Mouse (Mus musculus): ENCODE measurements around the gene Olfr794. TPM values are rescaled to one million over a fixed set of nuclear protein-coding genes. Genes with fewer than 3 reads are reported as not detected.

Olfr794 gene
- not detected in 2 replicates for polyA plus RNA-seq (2015; fragmentation: Nextera tagmentation; extraction: Ambion mirVana)

DNA sequence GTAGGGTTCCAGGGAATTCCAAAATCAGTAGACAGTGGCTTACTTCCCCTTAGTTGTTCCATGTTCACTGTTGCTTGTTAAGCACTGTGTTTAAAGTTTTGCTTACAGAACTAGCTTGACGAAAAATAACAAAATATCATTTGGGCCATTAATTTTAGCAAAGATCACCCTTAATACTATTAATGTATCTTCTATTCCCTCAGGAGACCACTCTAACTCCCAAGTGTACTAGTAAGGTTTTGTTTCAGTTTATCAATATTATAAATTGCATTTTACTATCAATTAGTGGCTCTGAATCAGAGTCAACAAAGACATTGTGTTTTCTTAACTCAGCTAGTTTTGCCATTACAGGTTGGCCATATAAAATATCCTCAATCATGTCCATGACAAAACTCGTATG is at the start of gene Olfr794:
Olfr794 (plus strand) TSS at position 301 of the 400 bp plus-strand sequence.
- Histone ChIP-seq H3K9ac (no peak within 1 kb of the TSS), H3K4me3 (replicated peaks) (no peak within 1 kb of the TSS), H3K27ac (no peak within 1 kb of the TSS), H3K4me1 (replicated peaks) (no peaks in the 10 kb centered on the region), H3K4me2 (replicated peaks) (no peak within 1 kb of the TSS), H3K27me3 (replicated peaks) (no peaks in the 10 kb centered on the region), H3K9me3 (no peaks in the 10 kb centered on the region), H3K36me3 (no peaks in the 10 kb centered on the region)
- 70% methylated on average over 2 of the region's 2 CpGs for WGBS
- no peak for ATAC-seq

DNA sequence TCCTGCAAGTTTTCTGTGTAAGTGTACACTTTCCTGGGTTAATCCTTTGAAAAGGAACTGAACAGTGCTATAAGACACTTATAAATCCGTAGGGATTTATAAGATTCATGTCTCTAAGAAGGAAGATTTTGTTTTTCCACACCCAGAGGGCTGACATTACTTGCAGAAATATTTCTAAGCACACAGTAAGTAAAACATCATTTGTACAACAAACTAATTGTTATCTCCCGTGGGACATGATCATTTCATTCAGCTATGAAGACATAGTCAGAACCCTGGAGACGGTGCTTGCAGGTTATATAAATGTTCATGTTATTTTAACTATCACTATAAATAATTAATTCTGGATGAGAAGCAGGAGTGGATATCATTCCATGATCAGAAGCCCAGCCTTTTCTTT is 46.0 kb upstream of the Olfr794 start, which contains the start of gene Olfr791:
Olfr791 (plus strand) TSS at position 301 of the 400 bp plus-strand sequence.
- ATAC-seq, result no peak
- H3K4me2 ChIP-seq (replicated peaks), result no peak within 1 kb of the TSS
- no peaks in the 10 kb centered on the region for H3K4me1 ChIP-seq (replicated peaks)
- no peaks in the 10 kb centered on the region for H3K27me3 ChIP-seq (replicated peaks)
- H3K36me3 ChIP-seq, result no peaks in the 10 kb centered on the region
- H3K9me3 ChIP-seq, result no peaks in the 10 kb centered on the region
- WGBS, result 67% methylated on average over 3 of the region's 3 CpGs
- H3K9ac ChIP-seq, result no peak within 1 kb of the TSS
- H3K27ac ChIP-seq, result no peak within 1 kb of the TSS
- no peak within 1 kb of the TSS for H3K4me3 ChIP-seq (replicated peaks)

DNA sequence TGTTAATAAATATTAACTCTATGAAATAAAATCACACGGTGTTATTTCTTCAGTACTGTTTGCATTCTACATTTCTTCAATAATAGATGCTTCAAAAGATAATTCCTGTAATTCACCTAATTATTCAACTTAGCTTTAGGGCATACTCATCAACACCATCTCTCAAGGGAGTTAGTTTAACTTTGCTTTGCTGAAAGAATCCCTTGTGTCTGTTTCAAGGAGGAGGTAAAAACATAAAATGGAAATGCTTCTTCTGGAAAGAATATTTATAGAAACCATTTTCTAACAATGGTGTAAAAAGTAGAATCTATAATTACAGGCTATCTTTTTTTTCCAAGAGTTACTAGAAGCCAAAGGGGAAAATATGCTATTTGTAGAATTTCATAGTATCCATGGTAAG is 28.6 kb upstream of the Olfr794 start, which contains the start of gene Olfr792:
Olfr792 (plus strand) TSS at position 301 of the 400 bp plus-strand sequence.
- H3K4me1 ChIP-seq (replicated peaks), result no peaks in the 10 kb centered on the region
- no peak within 1 kb of the TSS for H3K27ac ChIP-seq
- H3K27me3 ChIP-seq (replicated peaks), result no peaks in the 10 kb centered on the region
- no peak for ATAC-seq
- 83% methylated on average over 1 of the region's 1 CpGs for WGBS
- H3K4me2 ChIP-seq (replicated peaks), result no peak within 1 kb of the TSS
- H3K9ac ChIP-seq, result no peak within 1 kb of the TSS
- H3K36me3 ChIP-seq, result no peaks in the 10 kb centered on the region
- H3K9me3 ChIP-seq, result no peaks in the 10 kb centered on the region
- H3K4me3 ChIP-seq (replicated peaks), result no peak within 1 kb of the TSS

- Histone ChIP-seq H3K27ac (no peak overlapping the region), H3K9ac (no peak overlapping the region), H3K9me3 (no peaks in the 10 kb centered on the region), H3K4me3 (replicated peaks) (no peak overlapping the region), H3K36me3 (no peaks in the 10 kb centered on the region), H3K4me2 (replicated peaks) (no peak overlapping the region), H3K4me1 (replicated peaks) (no peaks in the 10 kb centered on the region), H3K27me3 (replicated peaks) (no peaks in the 10 kb centered on the region)
- WGBS, result 62% methylated on average over 1 of the region's 1 CpGs
- no peak for ATAC-seq
Observed at GRCm38 (mm10) chr10:129549354-129549753, 18.1 kb upstream of the Olfr794 start.

- no peaks in the 10 kb centered on the region for H3K9me3 ChIP-seq
- no peak overlapping the region for H3K4me2 ChIP-seq (replicated peaks)
- no peaks in the 10 kb centered on the region for H3K27me3 ChIP-seq (replicated peaks)
- H3K9ac ChIP-seq, result no peak overlapping the region
- no peaks in the 10 kb centered on the region for H3K4me1 ChIP-seq (replicated peaks)
- no peak for ATAC-seq
- no peak overlapping the region for H3K27ac ChIP-seq
- H3K36me3 ChIP-seq, result no peaks in the 10 kb centered on the region
- no peak overlapping the region for H3K4me3 ChIP-seq (replicated peaks)
- 77% methylated on average over 1 of the region's 1 CpGs for WGBS
Observed at GRCm38 (mm10) chr10:129577066-129577465, 9.6 kb downstream of the Olfr794 start.

DNA sequence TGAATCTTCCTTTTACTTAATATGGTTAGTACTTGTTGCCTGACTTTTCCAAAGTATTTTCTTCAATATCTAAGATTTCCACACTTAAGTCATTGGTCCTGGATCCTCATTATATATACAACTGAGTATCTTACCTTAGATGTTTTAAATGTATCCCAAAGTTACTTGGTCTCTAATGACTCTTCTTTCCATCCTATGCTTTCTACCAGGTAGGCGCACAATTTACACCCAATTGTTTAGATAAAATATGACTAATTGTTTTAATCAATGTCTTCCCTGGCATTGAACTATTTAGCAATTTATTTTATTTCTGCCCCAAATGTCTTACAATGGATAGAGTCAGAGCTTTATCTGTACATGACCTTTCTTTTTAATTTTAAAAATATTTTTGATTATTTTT is 45.0 kb downstream of the Olfr794 start, which contains the start of gene Olfr796:
Olfr796 (minus strand) TSS at position 101 of the 400 bp plus-strand sequence.
- 100% methylated on average over 1 of the region's 1 CpGs for WGBS

DNA sequence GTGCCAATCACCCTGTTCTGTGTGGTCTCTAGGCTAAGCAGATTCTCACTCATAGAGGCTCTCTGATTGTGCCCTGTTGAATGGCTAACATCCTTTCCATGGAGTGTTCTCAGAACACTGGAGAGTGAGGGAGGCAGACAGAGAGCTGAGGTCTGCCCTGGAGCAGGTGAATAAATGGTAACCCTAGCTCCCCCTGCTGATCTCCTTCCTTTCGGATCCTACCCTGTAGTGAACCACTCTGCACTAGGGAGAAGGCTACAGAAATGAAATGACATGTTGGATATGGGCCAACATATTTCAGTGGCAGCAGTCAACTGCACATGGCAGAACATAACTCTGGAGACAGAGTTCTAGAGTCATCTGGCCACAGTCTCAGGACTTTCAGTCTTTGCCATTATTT is 54.3 kb downstream of the Olfr794 start:
- H3K36me3 ChIP-seq, result no peaks in the 10 kb centered on the region
- no peak overlapping the region for H3K27ac ChIP-seq
- H3K4me3 ChIP-seq (replicated peaks), result no peak overlapping the region
- 23% methylated on average over 1 of the region's 1 CpGs for WGBS
- H3K4me1 ChIP-seq (replicated peaks), result no peaks in the 10 kb centered on the region
- no peaks in the 10 kb centered on the region for H3K9me3 ChIP-seq
- ATAC-seq, result no peak
- no peak overlapping the region for H3K4me2 ChIP-seq (replicated peaks)
- no peak overlapping the region for H3K9ac ChIP-seq
- H3K27me3 ChIP-seq (replicated peaks), result no peaks in the 10 kb centered on the region

More for the DNA sequence above, 45.0 kb downstream of the Olfr794 start, which contains the start of gene Olfr796:
- Histone ChIP-seq H3K27ac (no peak within 1 kb of the TSS), H3K4me3 (replicated peaks) (no peak within 1 kb of the TSS), H3K4me2 (replicated peaks) (no peak within 1 kb of the TSS), H3K9ac (no peak within 1 kb of the TSS), H3K9me3 (no peaks in the 10 kb centered on the region), H3K27me3 (replicated peaks) (no peaks in the 10 kb centered on the region), H3K4me1 (replicated peaks) (no peaks in the 10 kb centered on the region), H3K36me3 (no peaks in the 10 kb centered on the region)
- ATAC-seq, result no peak

Other genes starting within 250 kb of the Olfr794 start
- not detected in 2 replicates for gene Olfr780, start 249.5 kb upstream of the Olfr794 start, polyA plus RNA-seq (2015; fragmentation: Nextera tagmentation; extraction: Ambion mirVana)
- not detected in 2 replicates for gene Olfr781, start 238.8 kb upstream of the Olfr794 start, polyA plus RNA-seq (2015; fragmentation: Nextera tagmentation; extraction: Ambion mirVana)
- not detected in 2 replicates for gene Olfr782, start 218.8 kb upstream of the Olfr794 start, polyA plus RNA-seq (2015; fragmentation: Nextera tagmentation; extraction: Ambion mirVana)
- 0.09 TPM in 1 of 2 replicates, not detected in the other for gene Olfr784, start 183.6 kb upstream of the Olfr794 start, polyA plus RNA-seq (2015; fragmentation: Nextera tagmentation; extraction: Ambion mirVana)
- gene Olfr785, start 162.2 kb upstream of the Olfr794 start, polyA plus RNA-seq (2015; fragmentation: Nextera tagmentation; extraction: Ambion mirVana), result not detected in 2 replicates
- gene Olfr786, start 140.3 kb upstream of the Olfr794 start, polyA plus RNA-seq (2015; fragmentation: Nextera tagmentation; extraction: Ambion mirVana), result not detected in 2 replicates
- gene Olfr787, start 105.8 kb upstream of the Olfr794 start, polyA plus RNA-seq (2015; fragmentation: Nextera tagmentation; extraction: Ambion mirVana), result not detected in 2 replicates
- not detected in 2 replicates for gene Olfr788, start 96.7 kb upstream of the Olfr794 start, polyA plus RNA-seq (2015; fragmentation: Nextera tagmentation; extraction: Ambion mirVana)
- gene Olfr789, start 82.9 kb upstream of the Olfr794 start, polyA plus RNA-seq (2015; fragmentation: Nextera tagmentation; extraction: Ambion mirVana), result not detected in 2 replicates
- gene Olfr790, start 69.2 kb upstream of the Olfr794 start, polyA plus RNA-seq (2015; fragmentation: Nextera tagmentation; extraction: Ambion mirVana), result not detected in 2 replicates
- not detected in 2 replicates for gene Olfr791, start 45.9 kb upstream of the Olfr794 start, polyA plus RNA-seq (2015; fragmentation: Nextera tagmentation; extraction: Ambion mirVana)
- not detected in 2 replicates for gene Olfr792, start 28.5 kb upstream of the Olfr794 start, polyA plus RNA-seq (2015; fragmentation: Nextera tagmentation; extraction: Ambion mirVana)
- gene Olfr796, start 44.9 kb downstream of the Olfr794 start, polyA plus RNA-seq (2015; fragmentation: Nextera tagmentation; extraction: Ambion mirVana), result not detected in 2 replicates
- gene Olfr798, start 60.3 kb downstream of the Olfr794 start, polyA plus RNA-seq (2015; fragmentation: Nextera tagmentation; extraction: Ambion mirVana), result not detected in 2 replicates
- not detected in 2 replicates for gene Olfr799, start 69.8 kb downstream of the Olfr794 start, polyA plus RNA-seq (2015; fragmentation: Nextera tagmentation; extraction: Ambion mirVana)
- gene Olfr800, start 90.0 kb downstream of the Olfr794 start, polyA plus RNA-seq (2015; fragmentation: Nextera tagmentation; extraction: Ambion mirVana), result not detected in 2 replicates
- not detected in 2 replicates for gene Olfr801, start 106.2 kb downstream of the Olfr794 start, polyA plus RNA-seq (2015; fragmentation: Nextera tagmentation; extraction: Ambion mirVana)
- gene Olfr802, start 120.5 kb downstream of the Olfr794 start, polyA plus RNA-seq (2015; fragmentation: Nextera tagmentation; extraction: Ambion mirVana), result not detected in 2 replicates
- gene Olfr803, start 126.6 kb downstream of the Olfr794 start, polyA plus RNA-seq (2015; fragmentation: Nextera tagmentation; extraction: Ambion mirVana), result not detected in 2 replicates
- gene Olfr804, start 135.6 kb downstream of the Olfr794 start, polyA plus RNA-seq (2015; fragmentation: Nextera tagmentation; extraction: Ambion mirVana), result not detected in 2 replicates
- gene Olfr805, start 161.7 kb downstream of the Olfr794 start, polyA plus RNA-seq (2015; fragmentation: Nextera tagmentation; extraction: Ambion mirVana), result not detected in 2 replicates
- gene Olfr806, start 174.3 kb downstream of the Olfr794 start, polyA plus RNA-seq (2015; fragmentation: Nextera tagmentation; extraction: Ambion mirVana), result not detected in 2 replicates
- not detected in 2 replicates for gene Olfr807, start 190.1 kb downstream of the Olfr794 start, polyA plus RNA-seq (2015; fragmentation: Nextera tagmentation; extraction: Ambion mirVana)
- not detected in 2 replicates for gene Olfr808, start 197.8 kb downstream of the Olfr794 start, polyA plus RNA-seq (2015; fragmentation: Nextera tagmentation; extraction: Ambion mirVana)
- not detected in 2 replicates for gene Olfr809, start 207.0 kb downstream of the Olfr794 start, polyA plus RNA-seq (2015; fragmentation: Nextera tagmentation; extraction: Ambion mirVana)
- gene Olfr810, start 227.3 kb downstream of the Olfr794 start, polyA plus RNA-seq (2015; fragmentation: Nextera tagmentation; extraction: Ambion mirVana), result not detected in 2 replicates
- gene Olfr811, start 236.7 kb downstream of the Olfr794 start, polyA plus RNA-seq (2015; fragmentation: Nextera tagmentation; extraction: Ambion mirVana), result not detected in 2 replicates

All from intestine, embryonic 15.5 days (tissue).